In genomic region chr12:28357764-28358163, GRCm38 (mm10) we compare ENCODE assay signal across 26 mouse cellular contexts.
"Had no signal": no experiment of that assay in that cellular context is flagged by ENCODE, and none has a peak within 500 bp of the region (broad histone marks: within the 10 kb centered on the region; RNA-seq: fewer than 3 reads in every experiment).

No protein-coding gene starts in this region.

- H3K27ac ChIP-seq: embryonic facial prominence, embryonic 12.5 days; embryonic facial prominence, embryonic 13.5 days; embryonic facial prominence, embryonic 15.5 days; forebrain, embryonic 12.5 days; forebrain, embryonic 13.5 days; forebrain, embryonic 15.5 days; gastrocnemius, adult 2 months; heart, embryonic 10.5 days had no signal

- H3K9ac ChIP-seq: embryonic facial prominence, embryonic 12.5 days; embryonic facial prominence, embryonic 13.5 days; embryonic facial prominence, embryonic 15.5 days; forebrain, embryonic 12.5 days; forebrain, embryonic 13.5 days; forebrain, embryonic 15.5 days; forebrain, postnatal 0 days had no signal

- H3K27me3 ChIP-seq: embryonic facial prominence, embryonic 12.5 days; embryonic facial prominence, embryonic 13.5 days; embryonic facial prominence, embryonic 15.5 days; forebrain, embryonic 12.5 days; forebrain, embryonic 13.5 days; forebrain, embryonic 15.5 days had no signal

- H3K4me3 ChIP-seq: embryonic facial prominence, embryonic 12.5 days; embryonic facial prominence, embryonic 13.5 days; embryonic facial prominence, embryonic 15.5 days; erythroblast, embryonic 14.5 days; forebrain, embryonic 12.5 days; forebrain, embryonic 13.5 days; forebrain, embryonic 15.5 days; gastrocnemius, adult 2 months; heart, embryonic 10.5 days had no signal

- DNase-seq: cerebellum, adult 18-20 months; cerebellum, adult 2 months; cerebellum, adult 8-10 months; cerebellum, adult 9-10 months; cerebellum, adult 9-11 months; cerebellum, postnatal 10 days; cerebellum, postnatal 14 days; cerebellum, postnatal 25 days; cerebellum, postnatal 36 days; embryo, embryonic 11 days; forebrain, postnatal 0 days; gastrocnemius, adult 2 months; gastrocnemius, postnatal 10 days; gastrocnemius, postnatal 14 days; gastrocnemius, postnatal 25 days; gastrocnemius, postnatal 36 days; heart, adult 18-20 months had no signal

- H3K9me3 ChIP-seq: embryonic facial prominence, embryonic 12.5 days; embryonic facial prominence, embryonic 13.5 days; embryonic facial prominence, embryonic 15.5 days; forebrain, embryonic 12.5 days; forebrain, embryonic 13.5 days; forebrain, embryonic 15.5 days; heart, embryonic 10.5 days had no signal

- ATAC-seq: forebrain, embryonic 13.5 days; forebrain, embryonic 14.5 days; forebrain, embryonic 15.5 days; forebrain, postnatal 0 days had no signal

- H3K4me2 ChIP-seq: embryonic facial prominence, embryonic 12.5 days; embryonic facial prominence, embryonic 13.5 days; embryonic facial prominence, embryonic 15.5 days; forebrain, embryonic 12.5 days; forebrain, embryonic 13.5 days; forebrain, embryonic 15.5 days had no signal

- H3K4me1 ChIP-seq: embryonic facial prominence, embryonic 15.5 days; forebrain, embryonic 15.5 days had no signal

- H3K36me3 ChIP-seq: embryonic facial prominence, embryonic 12.5 days; embryonic facial prominence, embryonic 13.5 days; embryonic facial prominence, embryonic 15.5 days; forebrain, embryonic 12.5 days; forebrain, embryonic 15.5 days; heart, embryonic 10.5 days had no signal
